Mouse (Mus musculus) embryonic facial prominence, embryonic 12.5 days (tissue): ENCODE measurements around the gene Ppil1. TPM values are rescaled to one million over a fixed set of nuclear protein-coding genes. Genes with fewer than 3 reads are reported as not detected.

ENCODE experiments used
- ATAC-seq: fragments of 200-750 bp; cut with Nextera tagmentation; 2 replicates; pipeline ENCODE4 v1.8.0; 2017; ENCODE audit not compliant: insufficient number of reproducible peaks, insufficient read depth, low FRiP score, low TSS enrichment
- H3K27ac ChIP-seq: fragments of 300-500 bp; sonication (generic); 2 replicates; pipeline ENCODE4 v1.5.1; 2016; ENCODE audit warnings: mild to moderate bottlenecking
- H3K27me3 ChIP-seq: fragments of 300-500 bp; sonication (generic); 2 replicates; pipeline ENCODE4 v1.6.1; 2016; ENCODE audit warnings: mild to moderate bottlenecking, moderate library complexity
- H3K36me3 ChIP-seq: fragments of 300-500 bp; sonication (generic); 2 replicates; pipeline ENCODE4 v1.6.1; 2016; ENCODE audit warnings: mild to moderate bottlenecking
- H3K4me1 ChIP-seq: fragments of 300-500 bp; sonication (generic); 2 replicates; pipeline ENCODE4 v1.6.1; 2016
- H3K4me2 ChIP-seq: fragments of 300-500 bp; sonication (generic); replicated peaks from 2 replicates; pipeline ENCODE4 v1.6.1; 2016; ENCODE audit warnings: mild to moderate bottlenecking, moderate library complexity
- H3K4me3 ChIP-seq: fragments of 300-500 bp; sonication (generic); 2 replicates; pipeline ENCODE4 v1.5.1; 2016; ENCODE audit warnings: mild to moderate bottlenecking
- H3K9ac ChIP-seq: fragments of 300-500 bp; sonication (generic); 2 replicates; pipeline ENCODE4 v1.6.1; 2016; ENCODE audit warnings: mild to moderate bottlenecking, moderate library complexity
- H3K9me3 ChIP-seq: fragments of 300-500 bp; sonication (generic); 2 replicates; pipeline ENCODE4 v1.6.1; 2016; ENCODE audit warnings: mild to moderate bottlenecking, moderate library complexity
- WGBS: fragments of 180-500 bp; shearing (Covaris S2); methylation state at CpG from one replicate; pipeline ENCODE4 v1.1.7; 2016; 5-methylcytosine and 5-hydroxymethylcytosine counted together
- polyA plus RNA-seq: library from polyadenylated mRNA; unstranded; fragments of >200 nt; fragmentation: Nextera tagmentation; extraction: Ambion mirVana; gene quantifications from 2 replicates; pipeline ENCODE4 v1.2.1, GENCODE M21; 2016

The Ppil1 gene
- polyA plus RNA-seq, 1 experiment from 2014 or later = 154 TPM

GRCm38 (mm10) chr17:29301421-29301820, 37.4 kb upstream of the Ppil1 start:
- WGBS = 94% methylated on average over 6 of the region's 6 CpGs
- H3K27ac ChIP-seq = 0 out of 2 replicates have a peak overlapping the region, but pooled peaks have one; percentile 9
- H3K4me3 ChIP-seq = no peak overlapping the region
- peaks cover 39% of the 10 kb centered on the region for H3K36me3 ChIP-seq
- H3K4me1 ChIP-seq = peaks cover 49% of the 10 kb centered on the region
- H3K9me3 ChIP-seq = no peaks in the 10 kb centered on the region
- no peaks in the 10 kb centered on the region for H3K27me3 ChIP-seq
- no peak overlapping the region for H3K4me2 ChIP-seq
- no peak for ATAC-seq
- H3K9ac ChIP-seq = no peak overlapping the region

GRCm38 (mm10) chr17:29300926-29301325, 36.9 kb upstream of the Ppil1 start:
- peaks cover 39% of the 10 kb centered on the region for H3K36me3 ChIP-seq
- no peaks in the 10 kb centered on the region for H3K9me3 ChIP-seq
- ATAC-seq = no peak
- no peak overlapping the region for H3K4me3 ChIP-seq
- H3K4me1 ChIP-seq = peaks cover 44% of the 10 kb centered on the region
- no peaks in the 10 kb centered on the region for H3K27me3 ChIP-seq
- 91% methylated on average over 7 of the region's 7 CpGs for whole genome bisulfite sequencing
- H3K9ac ChIP-seq = no peak overlapping the region
- H3K27ac ChIP-seq = 0 out of 2 replicates have a peak overlapping the region, but pooled peaks have one; percentile 9
- no peak overlapping the region for H3K4me2 ChIP-seq

GRCm38 (mm10) chr17:29299282-29299681, 35.3 kb upstream of the Ppil1 start:
- no peak overlapping the region for H3K9ac ChIP-seq
- no peaks in the 10 kb centered on the region for H3K9me3 ChIP-seq
- no peaks in the 10 kb centered on the region for H3K27me3 ChIP-seq
- ATAC-seq = no peak
- H3K4me1 ChIP-seq = peaks cover 27% of the 10 kb centered on the region
- WGBS = 91% methylated on average over 4 of the region's 4 CpGs
- H3K27ac ChIP-seq = no peak overlapping the region
- H3K4me3 ChIP-seq = no peak overlapping the region
- H3K36me3 ChIP-seq = peaks cover 39% of the 10 kb centered on the region
- no peak overlapping the region for H3K4me2 ChIP-seq

GRCm38 (mm10) chr17:29297813-29298212, 33.8 kb upstream of the Ppil1 start:
- ATAC-seq = no peak; the same call in 1 of the 2 replicates
- no peak overlapping the region for H3K4me3 ChIP-seq
- no peaks in the 10 kb centered on the region for H3K27me3 ChIP-seq
- H3K9me3 ChIP-seq = no peaks in the 10 kb centered on the region
- H3K9ac ChIP-seq = no peak overlapping the region
- peaks cover 39% of the 10 kb centered on the region for H3K36me3 ChIP-seq
- H3K27ac ChIP-seq = no peak overlapping the region
- peaks cover 16% of the 10 kb centered on the region; the same call in 1 of the 2 replicates for H3K4me1 ChIP-seq
- WGBS = 86% methylated on average over 6 of the region's 6 CpGs
- H3K4me2 ChIP-seq = no peak overlapping the region

- H3K36me3 ChIP-seq = peaks cover 39% of the 10 kb centered on the region
- H3K4me2 ChIP-seq = no peak overlapping the region
- no peak overlapping the region for H3K4me3 ChIP-seq
- H3K9me3 ChIP-seq = no peaks in the 10 kb centered on the region
- H3K4me1 ChIP-seq = peaks cover 11% of the 10 kb centered on the region; the same call in 1 of the 2 replicates
- H3K27ac ChIP-seq = no peak overlapping the region
- H3K9ac ChIP-seq = no peak overlapping the region
- H3K27me3 ChIP-seq = no peaks in the 10 kb centered on the region
- WGBS = 42% methylated on average over 10 of the region's 10 CpGs
- ATAC-seq = no peak
These were observed 33.3 kb upstream of the Ppil1 start for GRCm38 (mm10) chr17:29297321-29297720.

- no peaks in the 10 kb centered on the region for H3K27me3 ChIP-seq
- no peak for ATAC-seq
- 56% methylated on average over 5 of the region's 5 CpGs for WGBS
- peaks cover 7% of the 10 kb centered on the region; the same call in 1 of the 2 replicates for H3K4me1 ChIP-seq
- H3K9ac ChIP-seq = no peak overlapping the region
- H3K4me2 ChIP-seq = no peak overlapping the region
- no peaks in the 10 kb centered on the region for H3K9me3 ChIP-seq
- H3K36me3 ChIP-seq = peaks cover 39% of the 10 kb centered on the region
- no peak overlapping the region for H3K27ac ChIP-seq
- no peak overlapping the region for H3K4me3 ChIP-seq
These were observed 31.8 kb upstream of the Ppil1 start for GRCm38 (mm10) chr17:29295835-29296234.

- Histone ChIP-seq H3K4me1 (peaks cover 7% of the 10 kb centered on the region; the same call in 1 of the 2 replicates), H3K27ac (no peak overlapping the region), H3K36me3 (peaks cover 29% of the 10 kb centered on the region), H3K9me3 (no peaks in the 10 kb centered on the region), H3K4me2 (no peak overlapping the region), H3K4me3 (no peak overlapping the region), H3K27me3 (no peaks in the 10 kb centered on the region), H3K9ac (no peak overlapping the region)
- no peak for ATAC-seq
- 73% methylated on average over 9 of the region's 9 CpGs for WGBS
These were observed 30.0 kb upstream of the Ppil1 start for GRCm38 (mm10) chr17:29293807-29294605.

- Histone ChIP-seq H3K9ac (no peak overlapping the region), H3K36me3 (peaks cover 23% of the 10 kb centered on the region), H3K4me3 (no peak overlapping the region), H3K27ac (no peak overlapping the region), H3K27me3 (no peaks in the 10 kb centered on the region), H3K9me3 (no peaks in the 10 kb centered on the region), H3K4me2 (no peak overlapping the region), H3K4me1 (peaks cover 7% of the 10 kb centered on the region; the same call in 1 of the 2 replicates)
- WGBS = 83% methylated on average over 3 of the region's 3 CpGs
- no peak for ATAC-seq
These were observed 29.0 kb upstream of the Ppil1 start for GRCm38 (mm10) chr17:29292996-29293395.

GRCm38 (mm10) chr17:29291793-29292192, 27.8 kb upstream of the Ppil1 start:
- Histone ChIP-seq H3K27me3 (no peaks in the 10 kb centered on the region), H3K36me3 (peaks cover 16% of the 10 kb centered on the region), H3K4me1 (0 out of 2 replicates have a peak, but pooled peaks cover 3% of the 10 kb centered on the region), H3K4me2 (no peak overlapping the region), H3K27ac (no peak overlapping the region), H3K9ac (no peak overlapping the region), H3K4me3 (no peak overlapping the region), H3K9me3 (no peaks in the 10 kb centered on the region)
- WGBS = 83% methylated on average over 7 of the region's 7 CpGs
- no peak for ATAC-seq

- no peak overlapping the region for H3K9ac ChIP-seq
These were observed 18.4 kb upstream of the Ppil1 start for GRCm38 (mm10) chr17:29282216-29282952.

GRCm38 (mm10) chr17:29281541-29281940, 17.6 kb upstream of the Ppil1 start:
- Histone ChIP-seq H3K4me3 (no peak overlapping the region), H3K4me1 (no peaks in the 10 kb centered on the region), H3K9ac (no peak overlapping the region), H3K36me3 (peaks cover 27% of the 10 kb centered on the region), H3K27ac (no peak overlapping the region), H3K9me3 (no peaks in the 10 kb centered on the region), H3K4me2 (no peak overlapping the region), H3K27me3 (no peaks in the 10 kb centered on the region)
- ATAC-seq = no peak
- 86% methylated on average over 5 of the region's 5 CpGs for WGBS

More at GRCm38 (mm10) chr17:29282216-29282952, 18.4 kb upstream of the Ppil1 start:
- Histone ChIP-seq H3K27me3 (no peaks in the 10 kb centered on the region), H3K4me3 (no peak overlapping the region), H3K4me1 (no peaks in the 10 kb centered on the region), H3K9me3 (no peaks in the 10 kb centered on the region), H3K36me3 (peaks cover 27% of the 10 kb centered on the region), H3K27ac (no peak overlapping the region), H3K4me2 (no peak overlapping the region)
- 79% methylated on average over 21 of the region's 21 CpGs for WGBS
- ATAC-seq = no peak

- H3K27me3 ChIP-seq = no peaks in the 10 kb centered on the region
- no peak for ATAC-seq
- H3K4me1 ChIP-seq = no peaks in the 10 kb centered on the region
- no peak overlapping the region for H3K9ac ChIP-seq
- no peak overlapping the region for H3K27ac ChIP-seq
- peaks cover 22% of the 10 kb centered on the region for H3K36me3 ChIP-seq
- no peaks in the 10 kb centered on the region for H3K9me3 ChIP-seq
- no peak overlapping the region for H3K4me2 ChIP-seq
- WGBS = 91% methylated on average over 5 of the region's 5 CpGs
- no peak overlapping the region for H3K4me3 ChIP-seq
These were observed 16.4 kb upstream of the Ppil1 start for GRCm38 (mm10) chr17:29280422-29280821.
